Mouse (Mus musculus) midbrain, postnatal 0 days (tissue): Measurements from ENCODE around the gene Ccdc113. TPM values are rescaled to one million over a fixed set of nuclear protein-coding genes. Genes with fewer than 3 reads are reported as not detected.
A peak's percentile ranks its signal among the peaks of the same experiment; 100 is the strongest.

Experiments
- ATAC-seq: fragments of 200-750 bp; cut with Nextera tagmentation; 2 replicates; pipeline ENCODE4 v1.8.0; 2017; ENCODE audit warnings: moderate number of reproducible peaks, mild to moderate bottlenecking, moderate TSS enrichment, moderate library complexity; ENCODE audit not compliant: low FRiP score
- DNase-seq: peaks from one replicate; pipeline ENCODE4 v3.0.0-alpha.2; 2015; ENCODE audit warnings: low spot score
- H3K27ac ChIP-seq: fragments of 300-500 bp; sonication (generic); 2 replicates; pipeline ENCODE4 v1.5.1; 2014; ENCODE audit warnings: low read depth, mild to moderate bottlenecking, low read length, mixed read lengths
- H3K27me3 ChIP-seq: fragments of 300-500 bp; sonication (generic); 2 replicates; pipeline ENCODE4 v1.6.1; 2014; ENCODE audit warnings: low read length, control low read depth, mixed read lengths; ENCODE audit not compliant: insufficient read depth
- H3K36me3 ChIP-seq: fragments of 300-500 bp; sonication (generic); 2 replicates; pipeline ENCODE4 v1.6.1; 2014; ENCODE audit warnings: low read length, control low read depth, mixed read lengths; ENCODE audit not compliant: insufficient read depth
- H3K4me1 ChIP-seq: fragments of 300-500 bp; sonication (generic); 2 replicates; pipeline ENCODE4 v1.6.1; 2014; ENCODE audit warnings: mild to moderate bottlenecking, control low read depth, antibody characterized with exemption, low read length, mixed read lengths; ENCODE audit not compliant: insufficient read depth
- H3K4me2 ChIP-seq: fragments of 300-500 bp; sonication (generic); 2 replicates; pipeline ENCODE4 v1.6.1; 2014; ENCODE audit warnings: low read depth, mild to moderate bottlenecking, low read length, mixed read lengths; ENCODE audit not compliant: poor library complexity, severe bottlenecking
- H3K4me3 ChIP-seq: fragments of 300-500 bp; sonication (generic); 2 replicates; pipeline ENCODE4 v1.5.1; 2014; ENCODE audit warnings: low read depth, mild to moderate bottlenecking, low read length, moderate library complexity
- H3K9ac ChIP-seq: fragments of 300-500 bp; sonication (generic); replicated peaks from 2 replicates; pipeline ENCODE4 v1.6.1; 2014; ENCODE audit warnings: mild to moderate bottlenecking, low read length, moderate library complexity, mixed read lengths; ENCODE audit not compliant: poor library complexity, severe bottlenecking
- H3K9me3 ChIP-seq: fragments of 300-500 bp; sonication (generic); 2 replicates; pipeline ENCODE4 v1.6.1; 2016; ENCODE audit warnings: low read length, control low read depth
- CTCF ChIP-seq: IDR thresholded peaks from 2 replicates; pipeline ENCODE4 v1.5.1; 2016; ENCODE audit warnings: antibody characterized with exemption, mild to moderate bottlenecking
- WGBS: fragments of 180-500 bp; shearing (Covaris S2); extraction: QIAGEN DNeasy Blood & Tissue Kit; methylation state at CpG from one replicate; pipeline ENCODE4 v1.1.7; 2014; 5-methylcytosine and 5-hydroxymethylcytosine counted together
- polyA plus RNA-seq: library from polyadenylated mRNA; unstranded; fragments of >200 nt; fragmentation: Nextera tagmentation; extraction: Ambion mirVana; gene quantifications from 2 replicates; pipeline ENCODE4 v1.2.1, GENCODE M21; 2015
- total RNA-seq: library from RNA; depleted of rRNA; stranded (reverse); fragments of >200 nt; gene quantifications from 2 replicates; pipeline ENCODE4 v1.2.3, GENCODE M21; 2014

Ccdc113 gene
- total and polyA plus RNA-seq, 2 experiments from 2014 or later: 3.2 to 4.0 TPM

DNA sequence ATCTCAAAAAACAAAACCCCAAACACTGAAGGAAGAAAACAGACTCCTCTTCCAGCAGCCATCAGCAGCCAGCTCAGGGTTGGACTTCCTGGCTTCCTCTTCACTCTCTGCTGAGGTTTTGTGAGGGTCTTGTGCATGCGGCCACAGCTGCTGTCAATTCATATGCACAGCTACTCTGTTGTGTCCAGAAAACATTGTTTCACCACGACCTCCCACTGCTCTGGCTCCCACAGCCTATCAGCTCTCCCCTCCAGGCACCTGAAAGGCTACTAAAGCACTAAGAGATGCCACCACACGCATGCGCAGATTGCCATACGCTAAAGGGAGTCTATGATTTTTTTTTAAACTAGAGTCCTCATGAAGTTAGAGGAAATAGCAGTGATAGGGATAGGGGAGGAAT is 29.1 kb upstream of the Ccdc113 start:
- Histone ChIP-seq H3K27ac (no peak overlapping the region), H3K27me3 (no peaks in the 10 kb centered on the region), H3K4me3 (no peak overlapping the region), H3K36me3 (no peaks in the 10 kb centered on the region), H3K9ac (no peak overlapping the region), H3K4me1 (no peaks in the 10 kb centered on the region), H3K9me3 (no peaks in the 10 kb centered on the region), H3K4me2 (no peak overlapping the region)
- DNase-seq (no peak), ATAC-seq (no peak)
- TF ChIP-seq CTCF: no peak
- 56% methylated on average over 5 of the region's 5 CpGs for WGBS

- Histone ChIP-seq H3K9me3 (no peaks in the 10 kb centered on the region), H3K9ac (no peak overlapping the region), H3K4me1 (no peaks in the 10 kb centered on the region), H3K4me3 (no peak overlapping the region), H3K27ac (no peak overlapping the region), H3K4me2 (no peak overlapping the region), H3K36me3 (no peaks in the 10 kb centered on the region), H3K27me3 (no peaks in the 10 kb centered on the region)
- TF ChIP-seq CTCF: no peak
- ATAC-seq (no peak), DNase-seq (no peak)
- WGBS: 60% methylated on average over 3 of the region's 3 CpGs
Observed at GRCm38 (mm10) chr8:95505606-95506005, 28.3 kb upstream of the Ccdc113 start.

DNA sequence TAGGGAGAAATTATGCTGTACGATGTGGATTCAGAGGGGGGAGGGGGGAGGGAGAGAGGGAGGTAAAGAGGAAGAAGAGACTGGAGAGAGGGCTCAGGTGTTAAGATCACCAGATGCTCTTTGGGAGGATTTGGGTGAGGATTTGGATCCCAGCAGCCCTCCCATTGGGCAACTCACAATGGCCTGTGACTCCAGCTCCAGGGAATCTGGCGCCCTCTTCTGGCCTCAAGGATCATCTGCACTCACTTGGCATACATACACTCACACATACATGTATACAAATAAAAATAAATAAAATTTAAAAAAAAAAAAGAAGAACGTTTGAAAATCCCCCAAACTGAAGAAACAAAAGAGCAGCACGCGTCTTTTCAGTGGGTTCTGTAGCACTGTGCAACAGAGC is 27.6 kb upstream of the Ccdc113 start:
- Histone ChIP-seq H3K4me2 (no peak overlapping the region), H3K4me3 (no peak overlapping the region), H3K27me3 (no peaks in the 10 kb centered on the region), H3K4me1 (no peaks in the 10 kb centered on the region), H3K9ac (no peak overlapping the region), H3K36me3 (no peaks in the 10 kb centered on the region), H3K9me3 (no peaks in the 10 kb centered on the region), H3K27ac (no peak overlapping the region)
- ATAC-seq: no peak
- DNase-seq: no peak
- 70% methylated on average over 5 of the region's 5 CpGs for WGBS
- TF ChIP-seq CTCF: peak; percentile 29; the same call in 1 of the 2 replicates

DNA sequence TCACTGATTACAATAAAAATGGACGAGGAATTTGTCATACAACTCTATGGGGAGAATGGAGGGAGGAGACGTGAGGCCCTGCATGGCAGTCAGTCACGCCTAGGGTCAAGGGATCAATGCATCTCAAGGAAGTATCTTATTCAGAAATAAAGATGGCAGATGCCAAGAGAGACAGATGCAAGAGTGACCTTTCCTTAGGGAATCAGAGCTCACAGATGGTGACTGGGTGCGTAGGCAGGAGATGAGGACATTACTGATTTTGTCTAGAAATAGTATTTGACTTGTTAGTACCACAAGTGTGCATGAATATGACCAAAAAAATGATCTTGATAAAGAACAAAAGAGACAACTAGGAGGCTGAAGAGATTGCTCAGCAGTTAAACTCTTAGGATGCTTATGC is 21.6 kb upstream of the Ccdc113 start:
- TF ChIP-seq CTCF: no peak
- no peak overlapping the region for H3K27ac ChIP-seq
- H3K4me3 ChIP-seq: no peak overlapping the region
- no peaks in the 10 kb centered on the region for H3K36me3 ChIP-seq
- no peaks in the 10 kb centered on the region for H3K27me3 ChIP-seq
- H3K9ac ChIP-seq: no peak overlapping the region
- no peaks in the 10 kb centered on the region for H3K4me1 ChIP-seq
- no peak overlapping the region for H3K4me2 ChIP-seq
- no peak for ATAC-seq
- no peaks in the 10 kb centered on the region for H3K9me3 ChIP-seq
- WGBS: 55% methylated on average over 4 of the region's 4 CpGs
- no peak for DNase-seq

GRCm38 (mm10) chr8:95513219-95513618 is 20.7 kb upstream of the Ccdc113 start:
- no peak overlapping the region for H3K4me3 ChIP-seq
- no peak overlapping the region for H3K4me2 ChIP-seq
- H3K9ac ChIP-seq: no peak overlapping the region
- no peaks in the 10 kb centered on the region for H3K9me3 ChIP-seq
- H3K36me3 ChIP-seq: no peaks in the 10 kb centered on the region
- no peak for DNase-seq
- WGBS: 79% methylated on average over 4 of the region's 4 CpGs
- no peak for ATAC-seq
- no peak overlapping the region for H3K27ac ChIP-seq
- TF ChIP-seq CTCF: no peak
- H3K4me1 ChIP-seq: no peaks in the 10 kb centered on the region
- H3K27me3 ChIP-seq: no peaks in the 10 kb centered on the region

DNA sequence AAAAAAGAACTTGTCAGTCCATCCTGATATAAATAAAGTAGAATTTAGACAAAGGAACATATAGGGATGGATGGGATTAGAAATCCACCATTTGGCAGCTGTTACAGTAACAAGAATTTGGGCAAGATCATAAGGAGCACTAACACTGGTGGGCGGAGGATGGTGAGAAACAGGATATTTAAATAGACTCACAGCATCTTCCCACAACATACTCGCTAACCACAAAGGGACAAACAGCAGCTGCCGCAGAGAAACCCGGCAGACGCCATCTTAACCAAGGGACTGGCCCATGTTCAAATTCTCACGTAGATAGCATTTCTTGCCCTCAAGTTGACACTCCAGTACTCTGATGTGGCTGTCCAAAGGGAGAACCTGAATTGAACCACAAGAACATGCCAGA is 17.0 kb upstream of the Ccdc113 start:
- H3K27ac ChIP-seq: no peak overlapping the region
- H3K27me3 ChIP-seq: no peaks in the 10 kb centered on the region
- no peak overlapping the region for H3K4me2 ChIP-seq
- H3K9me3 ChIP-seq: no peaks in the 10 kb centered on the region
- no peak for TF ChIP-seq CTCF
- H3K9ac ChIP-seq: no peak overlapping the region
- H3K36me3 ChIP-seq: no peaks in the 10 kb centered on the region
- WGBS: 97% methylated on average over 6 of the region's 6 CpGs
- ATAC-seq (no peak), DNase-seq (no peak)
- no peaks in the 10 kb centered on the region for H3K4me1 ChIP-seq
- no peak overlapping the region for H3K4me3 ChIP-seq

DNA sequence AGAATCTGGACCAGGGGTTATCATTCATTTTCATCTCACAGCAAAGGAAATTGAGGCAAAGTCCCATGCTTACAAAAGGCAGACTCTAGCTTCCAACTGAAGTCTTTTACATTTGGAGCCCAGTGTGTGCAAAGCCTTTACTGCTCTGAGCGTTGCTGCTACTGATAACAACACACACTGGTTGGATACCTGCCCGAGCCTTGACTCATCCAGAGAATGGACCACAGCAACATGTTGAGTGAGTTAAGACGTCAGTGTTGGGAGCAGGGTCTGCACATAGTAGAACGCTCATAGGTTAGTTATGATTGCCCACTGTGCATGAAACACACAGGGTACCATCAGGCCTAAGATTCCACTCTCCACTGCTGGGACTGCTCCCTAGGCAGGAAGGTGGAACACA is 9.9 kb upstream of the Ccdc113 start:
- DNase-seq: no peak

More for the DNA sequence above, 9.9 kb upstream of the Ccdc113 start:
- Histone ChIP-seq H3K4me3 (no peak overlapping the region), H3K27ac (no peak overlapping the region), H3K27me3 (no peaks in the 10 kb centered on the region), H3K4me2 (no peak overlapping the region), H3K9ac (no peak overlapping the region), H3K4me1 (no peaks in the 10 kb centered on the region), H3K36me3 (no peaks in the 10 kb centered on the region), H3K9me3 (no peaks in the 10 kb centered on the region)
- no peak for ATAC-seq
- 89% methylated on average over 4 of the region's 4 CpGs for WGBS
- no peak for TF ChIP-seq CTCF
